Mouse (Mus musculus) embryonic facial prominence, embryonic 14.5 days (tissue): ENCODE data around the gene Mlycd. TPM values are rescaled to one million over a fixed set of nuclear protein-coding genes. Genes with fewer than 3 reads are reported as not detected.

Experiments used
- ATAC-seq: fragments of 200-750 bp; cut with Nextera tagmentation; 2 replicates; pipeline ENCODE4 v1.8.0; 2017; ENCODE audit warnings: low read depth, moderate number of reproducible peaks, moderate TSS enrichment
- DNase-seq: peaks from one replicate; pipeline ENCODE4 v3.0.0-alpha.2; 2015; ENCODE audit warnings: low spot score
- H3K27ac ChIP-seq: fragments of 300-500 bp; sonication (generic); replicated peaks from 2 replicates; pipeline ENCODE4 v1.5.1; 2014; ENCODE audit warnings: low read depth, mild to moderate bottlenecking, low read length, moderate library complexity
- H3K27me3 ChIP-seq: fragments of 300-500 bp; sonication (generic); replicated peaks from 2 replicates; pipeline ENCODE4 v1.6.1; 2014; ENCODE audit warnings: low read length; ENCODE audit not compliant: control insufficient read depth, insufficient read depth
- H3K36me3 ChIP-seq: fragments of 300-500 bp; sonication (generic); 2 replicates; pipeline ENCODE4 v1.6.1; 2014; ENCODE audit warnings: low read length, mixed read lengths; ENCODE audit not compliant: control insufficient read depth, insufficient read depth
- H3K4me1 ChIP-seq: fragments of 300-500 bp; sonication (generic); 2 replicates; pipeline ENCODE4 v1.6.1; 2014; ENCODE audit warnings: antibody characterized with exemption, low read length; ENCODE audit not compliant: control insufficient read depth, insufficient read depth
- H3K4me2 ChIP-seq: fragments of 300-500 bp; sonication (generic); 2 replicates; pipeline ENCODE4 v1.6.1; 2014; ENCODE audit warnings: low read depth, mild to moderate bottlenecking, low read length, moderate library complexity, mixed read lengths
- H3K4me3 ChIP-seq: fragments of 300-500 bp; sonication (generic); 2 replicates; pipeline ENCODE4 v1.5.1; 2014; ENCODE audit warnings: low read depth, mild to moderate bottlenecking, low read length
- H3K9ac ChIP-seq: fragments of 300-500 bp; sonication (generic); 2 replicates; pipeline ENCODE4 v1.6.1; 2014; ENCODE audit warnings: low read depth, mild to moderate bottlenecking, low read length, moderate library complexity, mixed read lengths
- H3K9me3 ChIP-seq: fragments of 300-500 bp; sonication (generic); 2 replicates; pipeline ENCODE4 v1.6.1; 2016; ENCODE audit warnings: low read length; ENCODE audit not compliant: control insufficient read depth
- WGBS: fragments of 180-500 bp; shearing (Covaris S2); extraction: QIAGEN DNeasy Blood & Tissue Kit; methylation state at CpG from one replicate; pipeline ENCODE4 v1.1.7; 2014; 5-methylcytosine and 5-hydroxymethylcytosine counted together
- polyA plus RNA-seq: library from polyadenylated mRNA; unstranded; fragments of >200 nt; fragmentation: Nextera tagmentation; extraction: Ambion mirVana; gene quantifications from 2 replicates; pipeline ENCODE4 v1.2.1, GENCODE M21; 2014

Gene Mlycd
- polyA plus RNA-seq, 1 experiment from 2014 or later: 17.4 TPM

GRCm38 (mm10) chr8:119439424-119439823, 44.7 kb downstream of the Mlycd start:
- no peak overlapping the region for H3K9ac ChIP-seq
- ATAC-seq: no peak
- WGBS: 92% methylated on average over 2 of the region's 2 CpGs

GRCm38 (mm10) chr8:119439893-119440249, 45.2 kb downstream of the Mlycd start:
- Histone ChIP-seq H3K27me3 (no peaks in the 10 kb centered on the region), H3K9ac (no peak overlapping the region), H3K4me2 (no peak overlapping the region), H3K4me3 (no peak overlapping the region), H3K27ac (no peak overlapping the region; the same call in 1 of the 2 replicates), H3K4me1 (peaks cover 9% of the 10 kb centered on the region), H3K36me3 (no peaks in the 10 kb centered on the region), H3K9me3 (no peaks in the 10 kb centered on the region)
- WGBS: 33% methylated on average over 7 of the region's 7 CpGs
- peak; percentile 82 for ATAC-seq
- no peak for DNase-seq

More at GRCm38 (mm10) chr8:119439424-119439823, 44.7 kb downstream of the Mlycd start:
- Histone ChIP-seq H3K4me1 (peaks cover 9% of the 10 kb centered on the region), H3K9me3 (no peaks in the 10 kb centered on the region), H3K36me3 (no peaks in the 10 kb centered on the region), H3K27ac (no peak overlapping the region; the same call in 1 of the 2 replicates), H3K4me3 (no peak overlapping the region), H3K4me2 (no peak overlapping the region), H3K27me3 (no peaks in the 10 kb centered on the region)
- DNase-seq: no peak

- ATAC-seq (peak; percentile 60), DNase-seq (peak; percentile 90)
- Histone ChIP-seq H3K4me2 (peak overlapping the region; percentile 28; the same call in 1 of the 2 replicates), H3K36me3 (no peaks in the 10 kb centered on the region), H3K27ac (peak overlapping the region; percentile 63), H3K4me3 (no peak overlapping the region), H3K9me3 (no peaks in the 10 kb centered on the region), H3K27me3 (no peaks in the 10 kb centered on the region), H3K4me1 (peaks cover 9% of the 10 kb centered on the region), H3K9ac (no peak overlapping the region)
- WGBS: 14% methylated on average over 16 of the region's 16 CpGs
Observed at GRCm38 (mm10) chr8:119440250-119440951, 45.7 kb downstream of the Mlycd start.

GRCm38 (mm10) chr8:119440952-119441270, 46.2 kb downstream of the Mlycd start:
- ATAC-seq: no peak
- 50% methylated on average over 1 of the region's 1 CpGs for WGBS

DNA sequence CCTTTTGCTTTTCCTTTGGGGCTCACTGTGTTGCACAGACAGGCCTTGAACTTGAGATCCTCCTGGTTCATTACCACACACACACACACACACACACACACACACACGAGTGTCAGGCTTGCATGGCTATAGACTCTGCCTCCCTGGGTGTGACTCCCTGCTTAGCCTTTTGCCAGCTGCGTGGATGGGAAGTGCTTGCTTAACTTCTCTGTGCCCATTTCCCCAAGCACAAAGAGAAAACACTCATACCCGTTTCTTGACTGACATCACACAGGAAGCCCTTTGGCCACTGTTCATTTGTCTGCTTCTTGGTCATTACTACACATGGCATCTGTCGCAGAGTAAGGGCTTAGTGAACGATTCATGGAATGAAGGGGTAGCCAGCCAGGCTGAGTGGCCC, 47.3 kb downstream of the Mlycd start:
- Histone ChIP-seq H3K4me2 (no peak overlapping the region), H3K27ac (no peak overlapping the region), H3K36me3 (no peaks in the 10 kb centered on the region), H3K9ac (no peak overlapping the region), H3K4me1 (peaks cover 9% of the 10 kb centered on the region), H3K9me3 (no peaks in the 10 kb centered on the region), H3K27me3 (peaks cover under 1% of the 10 kb centered on the region), H3K4me3 (no peak overlapping the region)
- no peak for ATAC-seq
- WGBS: 64% methylated on average over 5 of the region's 5 CpGs
- DNase-seq: no peak

More at GRCm38 (mm10) chr8:119440952-119441270, 46.2 kb downstream of the Mlycd start:
- Histone ChIP-seq H3K4me3 (no peak overlapping the region), H3K4me1 (peaks cover 9% of the 10 kb centered on the region), H3K4me2 (no peak overlapping the region), H3K27me3 (no peaks in the 10 kb centered on the region), H3K9ac (no peak overlapping the region), H3K27ac (no peak overlapping the region; the same call in 1 of the 2 replicates), H3K9me3 (no peaks in the 10 kb centered on the region), H3K36me3 (no peaks in the 10 kb centered on the region)
- no peak for DNase-seq

GRCm38 (mm10) chr8:119442970-119443369, 48.3 kb downstream of the Mlycd start:
- 94% methylated on average over 5 of the region's 8 CpGs for WGBS
- Histone ChIP-seq H3K9ac (no peak overlapping the region), H3K4me1 (peaks cover 9% of the 10 kb centered on the region; the same call in 1 of the 2 replicates), H3K27me3 (peaks cover 10% of the 10 kb centered on the region), H3K9me3 (no peaks in the 10 kb centered on the region), H3K36me3 (no peaks in the 10 kb centered on the region), H3K4me2 (no peak overlapping the region), H3K27ac (no peak overlapping the region), H3K4me3 (no peak overlapping the region)
- ATAC-seq (no peak), DNase-seq (no peak)

DNA sequence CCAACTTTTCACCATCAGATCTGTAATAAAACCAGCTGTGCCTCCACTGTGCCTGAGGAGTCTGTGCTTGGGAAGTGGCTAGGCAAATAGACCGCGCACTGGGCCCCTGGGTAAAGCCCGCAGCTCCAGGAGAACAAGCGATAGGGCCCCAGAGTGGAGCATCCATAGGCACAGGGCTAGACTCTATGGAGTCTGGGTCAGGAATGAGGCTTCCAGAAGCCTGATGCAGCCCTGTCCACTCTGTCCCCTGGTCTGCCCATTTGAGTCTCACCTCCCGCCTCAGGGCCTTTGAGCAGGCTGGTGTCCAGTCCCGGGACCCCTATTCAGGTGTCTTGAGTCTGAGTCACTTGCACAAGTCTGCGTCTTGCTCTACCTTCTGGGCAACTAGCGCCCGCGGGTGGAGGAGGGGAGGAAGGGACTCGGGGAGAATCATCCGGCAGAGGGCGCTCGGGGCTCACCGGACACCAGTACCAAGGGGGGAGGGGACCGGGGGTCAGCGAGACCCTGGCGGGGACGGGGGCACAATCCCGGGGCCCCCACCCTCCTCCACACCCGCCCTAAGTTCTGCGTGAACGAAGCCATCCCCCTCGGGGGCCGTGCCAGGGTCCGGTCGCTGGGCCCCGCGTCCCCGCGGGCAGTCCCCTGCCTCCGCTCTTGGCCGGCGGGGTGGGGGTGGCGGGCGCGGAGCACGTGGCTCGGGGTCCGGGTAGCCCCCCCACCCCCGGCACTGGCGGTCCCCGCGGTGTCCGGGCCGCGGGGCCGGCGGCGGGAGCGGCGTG, 51.7 kb downstream of the Mlycd start, which contains the start of gene Necab2:
Gene Necab2, plus strand, starts transcription at position 509 of the 779 bp plus-strand sequence.
- no peaks in the 10 kb centered on the region for H3K36me3 ChIP-seq
- peak within 1 kb of the TSS; percentile 95 for H3K4me2 ChIP-seq
- WGBS: 7% methylated on average over 6 of the region's 52 CpGs
- H3K4me1 ChIP-seq: no peaks in the 10 kb centered on the region
- peaks cover 19% of the 10 kb centered on the region for H3K27me3 ChIP-seq
- peak; percentile 83 for DNase-seq
- peak; percentile 77 for ATAC-seq
- no peaks in the 10 kb centered on the region for H3K9me3 ChIP-seq
- H3K27ac ChIP-seq: no peak within 1 kb of the TSS
- peak within 1 kb of the TSS; percentile 69 for H3K4me3 ChIP-seq
- H3K9ac ChIP-seq: peak within 1 kb of the TSS; percentile 80

DNA sequence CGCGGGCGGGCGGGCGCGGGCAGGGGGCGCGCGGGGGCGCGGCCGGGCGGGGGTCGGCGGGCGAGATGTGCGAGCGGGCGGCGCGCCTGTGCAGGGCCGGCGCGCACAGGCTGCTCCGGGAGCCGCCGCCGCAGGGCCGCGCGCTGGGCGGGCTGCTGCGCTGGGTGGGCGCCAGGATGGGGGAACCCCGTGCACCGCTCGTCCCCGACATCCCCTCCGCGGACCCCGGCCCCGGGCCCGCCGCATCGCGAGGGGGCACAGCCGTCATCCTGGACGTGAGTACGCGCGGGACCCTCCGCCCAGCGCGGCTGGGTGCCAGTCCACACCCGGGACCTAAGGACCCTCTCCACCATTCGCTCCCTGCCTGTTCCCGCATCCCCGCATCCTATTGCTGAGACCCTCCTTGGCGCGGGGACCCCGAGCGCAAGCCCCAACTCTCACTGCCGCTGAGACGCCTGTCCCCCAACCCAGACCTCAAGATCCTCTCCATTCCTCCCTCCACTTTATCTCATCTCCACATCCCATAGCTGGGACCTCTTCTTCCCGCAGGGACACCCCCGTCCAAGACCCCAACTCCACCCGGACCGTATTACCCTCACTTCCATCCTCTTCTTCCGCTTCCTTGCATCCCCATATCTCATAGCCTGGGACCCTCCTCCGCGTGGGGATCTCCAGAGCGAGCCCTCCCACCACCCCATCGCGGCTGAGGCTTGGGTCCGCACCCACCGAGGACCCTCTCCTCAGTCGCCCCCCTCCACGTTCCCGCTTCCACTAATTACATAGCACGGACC, 52.5 kb downstream of the Mlycd start:
- no peak for DNase-seq
- WGBS: 2% methylated on average over 36 of the region's 80 CpGs
- H3K9me3 ChIP-seq: no peaks in the 10 kb centered on the region
- no peak overlapping the region for H3K27ac ChIP-seq
- peak; percentile 54 for ATAC-seq
- H3K27me3 ChIP-seq: peaks cover 19% of the 10 kb centered on the region
- no peaks in the 10 kb centered on the region for H3K36me3 ChIP-seq
- peak overlapping the region; percentile 69 for H3K4me3 ChIP-seq
- no peaks in the 10 kb centered on the region for H3K4me1 ChIP-seq
- H3K4me2 ChIP-seq: peak overlapping the region; percentile 95
- H3K9ac ChIP-seq: peak overlapping the region; percentile 80
